Mouse (Mus musculus): Measurements from ENCODE around the gene Tufm. TPM values are rescaled to one million over a fixed set of nuclear protein-coding genes. Genes with fewer than 3 reads are reported as not detected.

Tufm gene
- polyA plus RNA-seq, 1 experiment from 2014 or later: 137 TPM

- no peaks in the 10 kb centered on the region for H3K27me3 ChIP-seq (ENCODE audit: control insufficient read depth, insufficient read depth, low read length)
- H3K9ac ChIP-seq (replicated peaks; ENCODE audit: low read depth, low read length): no peak within 1 kb of the TSS
- no peak within 1 kb of the TSS for H3K27ac ChIP-seq (ENCODE audit: low read depth, low read length)
- H3K9me3 ChIP-seq (ENCODE audit: control insufficient read depth, low read length): no peaks in the 10 kb centered on the region
- ATAC-seq (ENCODE audit: low read depth): no peak
- H3K4me3 ChIP-seq (ENCODE audit: low read depth, low read length): no peak within 1 kb of the TSS
- H3K4me1 ChIP-seq (ENCODE audit: control insufficient read depth, insufficient read depth, low read length): no peaks in the 10 kb centered on the region
- 52% methylated on average over 5 of the region's 5 CpGs for WGBS
- H3K36me3 ChIP-seq (ENCODE audit: control insufficient read depth, insufficient read depth, low read length): peaks cover 15% of the 10 kb centered on the region
- H3K4me2 ChIP-seq (ENCODE audit: low read depth, low read length): no peak within 1 kb of the TSS
Measured at GRCm38 (mm10) chr7:126463004-126463403, 24.2 kb upstream of the Tufm start, which contains the start of gene Atp2a1. Gene Atp2a1 (minus strand): TSS chr7:126463108.

- 72% methylated on average over 4 of the region's 4 CpGs for WGBS
- no peak overlapping the region for H3K27ac ChIP-seq (ENCODE audit: low read depth, low read length)
- no peaks in the 10 kb centered on the region for H3K4me1 ChIP-seq (ENCODE audit: control insufficient read depth, insufficient read depth, low read length)
- no peak overlapping the region for H3K9ac ChIP-seq (replicated peaks; ENCODE audit: low read depth, low read length)
- H3K9me3 ChIP-seq (ENCODE audit: control insufficient read depth, low read length): no peaks in the 10 kb centered on the region
- ATAC-seq (ENCODE audit: low read depth): no peak
- no peak overlapping the region for H3K4me2 ChIP-seq (ENCODE audit: low read depth, low read length)
- H3K4me3 ChIP-seq (ENCODE audit: low read depth, low read length): no peak overlapping the region
- no peaks in the 10 kb centered on the region for H3K27me3 ChIP-seq (ENCODE audit: control insufficient read depth, insufficient read depth, low read length)
- peaks cover 18% of the 10 kb centered on the region for H3K36me3 ChIP-seq (ENCODE audit: control insufficient read depth, insufficient read depth, low read length)
Measured at GRCm38 (mm10) chr7:126463547-126463946, 23.6 kb upstream of the Tufm start.

GRCm38 (mm10) chr7:126464121-126464520 is 23.0 kb upstream of the Tufm start:
- Histone ChIP-seq H3K9me3 (ENCODE audit: control insufficient read depth, low read length) (no peaks in the 10 kb centered on the region), H3K4me1 (ENCODE audit: control insufficient read depth, insufficient read depth, low read length) (no peaks in the 10 kb centered on the region), H3K4me3 (ENCODE audit: low read depth, low read length) (no peak overlapping the region), H3K27ac (ENCODE audit: low read depth, low read length) (no peak overlapping the region), H3K36me3 (ENCODE audit: control insufficient read depth, insufficient read depth, low read length) (peaks cover 23% of the 10 kb centered on the region), H3K4me2 (ENCODE audit: low read depth, low read length) (no peak overlapping the region), H3K27me3 (ENCODE audit: control insufficient read depth, insufficient read depth, low read length) (no peaks in the 10 kb centered on the region), H3K9ac (replicated peaks; ENCODE audit: low read depth, low read length) (no peak overlapping the region)
- WGBS: 61% methylated on average over 4 of the region's 4 CpGs
- no peak for ATAC-seq (ENCODE audit: low read depth)

- H3K9me3 ChIP-seq (ENCODE audit: control insufficient read depth, low read length): no peaks in the 10 kb centered on the region
- WGBS: 47% methylated on average over 5 of the region's 5 CpGs
- H3K4me3 ChIP-seq (ENCODE audit: low read depth, low read length): no peak overlapping the region
- no peak overlapping the region for H3K27ac ChIP-seq (ENCODE audit: low read depth, low read length)
- H3K4me2 ChIP-seq (ENCODE audit: low read depth, low read length): no peak overlapping the region
- H3K36me3 ChIP-seq (ENCODE audit: control insufficient read depth, insufficient read depth, low read length): peaks cover 25% of the 10 kb centered on the region
- no peak overlapping the region for H3K9ac ChIP-seq (replicated peaks; ENCODE audit: low read depth, low read length)
- no peaks in the 10 kb centered on the region for H3K27me3 ChIP-seq (ENCODE audit: control insufficient read depth, insufficient read depth, low read length)
- no peaks in the 10 kb centered on the region for H3K4me1 ChIP-seq (ENCODE audit: control insufficient read depth, insufficient read depth, low read length)
- no peak for ATAC-seq (ENCODE audit: low read depth)
Measured at GRCm38 (mm10) chr7:126464836-126465235, 22.3 kb upstream of the Tufm start.

GRCm38 (mm10) chr7:126465246-126466030 is 21.7 kb upstream of the Tufm start:
- no peak overlapping the region for H3K4me2 ChIP-seq (ENCODE audit: low read depth, low read length)
- H3K27me3 ChIP-seq (ENCODE audit: control insufficient read depth, insufficient read depth, low read length): no peaks in the 10 kb centered on the region
- H3K9ac ChIP-seq (replicated peaks; ENCODE audit: low read depth, low read length): no peak overlapping the region
- no peak overlapping the region for H3K27ac ChIP-seq (ENCODE audit: low read depth, low read length)
- H3K36me3 ChIP-seq (ENCODE audit: control insufficient read depth, insufficient read depth, low read length): peaks cover 25% of the 10 kb centered on the region
- no peaks in the 10 kb centered on the region for H3K4me1 ChIP-seq (ENCODE audit: control insufficient read depth, insufficient read depth, low read length)
- ATAC-seq (ENCODE audit: low read depth): no peak
- 65% methylated on average over 7 of the region's 7 CpGs for WGBS
- H3K9me3 ChIP-seq (ENCODE audit: control insufficient read depth, low read length): no peaks in the 10 kb centered on the region
- no peak overlapping the region for H3K4me3 ChIP-seq (ENCODE audit: low read depth, low read length)

GRCm38 (mm10) chr7:126466116-126466515 is 21.0 kb upstream of the Tufm start:
- no peak for ATAC-seq (ENCODE audit: low read depth)
- Histone ChIP-seq H3K9me3 (ENCODE audit: control insufficient read depth, low read length) (no peaks in the 10 kb centered on the region), H3K4me2 (ENCODE audit: low read depth, low read length) (no peak overlapping the region), H3K27ac (ENCODE audit: low read depth, low read length) (no peak overlapping the region), H3K4me3 (ENCODE audit: low read depth, low read length) (no peak overlapping the region), H3K36me3 (ENCODE audit: control insufficient read depth, insufficient read depth, low read length) (peaks cover 30% of the 10 kb centered on the region), H3K4me1 (ENCODE audit: control insufficient read depth, insufficient read depth, low read length) (no peaks in the 10 kb centered on the region), H3K9ac (replicated peaks; ENCODE audit: low read depth, low read length) (no peak overlapping the region), H3K27me3 (ENCODE audit: control insufficient read depth, insufficient read depth, low read length) (no peaks in the 10 kb centered on the region)
- 79% methylated on average over 9 of the region's 9 CpGs for WGBS

GRCm38 (mm10) chr7:126466707-126467106 is 20.5 kb upstream of the Tufm start:
- Histone ChIP-seq H3K27ac (ENCODE audit: low read depth, low read length) (no peak overlapping the region), H3K27me3 (ENCODE audit: control insufficient read depth, insufficient read depth, low read length) (no peaks in the 10 kb centered on the region), H3K36me3 (ENCODE audit: control insufficient read depth, insufficient read depth, low read length) (peaks cover 36% of the 10 kb centered on the region), H3K4me3 (ENCODE audit: low read depth, low read length) (no peak overlapping the region), H3K4me1 (ENCODE audit: control insufficient read depth, insufficient read depth, low read length) (no peaks in the 10 kb centered on the region), H3K9ac (replicated peaks; ENCODE audit: low read depth, low read length) (no peak overlapping the region), H3K9me3 (ENCODE audit: control insufficient read depth, low read length) (no peaks in the 10 kb centered on the region), H3K4me2 (ENCODE audit: low read depth, low read length) (no peak overlapping the region)
- no peak for ATAC-seq (ENCODE audit: low read depth)
- WGBS: 96% methylated on average over 5 of the region's 5 CpGs

GRCm38 (mm10) chr7:126467271-126467670 is 19.9 kb upstream of the Tufm start:
- WGBS: 69% methylated on average over 5 of the region's 5 CpGs
- Histone ChIP-seq H3K4me2 (ENCODE audit: low read depth, low read length) (no peak overlapping the region), H3K27ac (ENCODE audit: low read depth, low read length) (0 out of 2 replicates have a peak overlapping the region, but pooled peaks have one; percentile 16), H3K9me3 (ENCODE audit: control insufficient read depth, low read length) (no peaks in the 10 kb centered on the region), H3K4me3 (ENCODE audit: low read depth, low read length) (no peak overlapping the region), H3K9ac (replicated peaks; ENCODE audit: low read depth, low read length) (no peak overlapping the region), H3K36me3 (ENCODE audit: control insufficient read depth, insufficient read depth, low read length) (peaks cover 42% of the 10 kb centered on the region), H3K4me1 (ENCODE audit: control insufficient read depth, insufficient read depth, low read length) (no peaks in the 10 kb centered on the region), H3K27me3 (ENCODE audit: control insufficient read depth, insufficient read depth, low read length) (no peaks in the 10 kb centered on the region)
- ATAC-seq (ENCODE audit: low read depth): no peak

GRCm38 (mm10) chr7:126467834-126468627 is 19.1 kb upstream of the Tufm start:
- Histone ChIP-seq H3K4me3 (ENCODE audit: low read depth, low read length) (no peak overlapping the region), H3K27ac (ENCODE audit: low read depth, low read length) (peak overlapping the region; percentile 16; the same call in 1 of the 2 replicates), H3K27me3 (ENCODE audit: control insufficient read depth, insufficient read depth, low read length) (no peaks in the 10 kb centered on the region), H3K4me2 (ENCODE audit: low read depth, low read length) (no peak overlapping the region), H3K4me1 (ENCODE audit: control insufficient read depth, insufficient read depth, low read length) (peaks cover under 1% of the 10 kb centered on the region; the same call in 1 of the 2 replicates), H3K9ac (replicated peaks; ENCODE audit: low read depth, low read length) (no peak overlapping the region), H3K9me3 (ENCODE audit: control insufficient read depth, low read length) (no peaks in the 10 kb centered on the region), H3K36me3 (ENCODE audit: control insufficient read depth, insufficient read depth, low read length) (peaks cover 43% of the 10 kb centered on the region)
- no peak for ATAC-seq (ENCODE audit: low read depth)
- 91% methylated on average over 16 of the region's 18 CpGs for WGBS
